Mouse (Mus musculus): ENCODE data around the gene Mrpl43.
A peak's percentile ranks its signal among the peaks of the same experiment; 100 is the strongest.
"Not testable (repeated sequence)": the region's sequence is repeated elsewhere in the genome, so short reads cannot be mapped to it uniquely, and the experiment has no call there.

The Mrpl43 gene

DNA sequence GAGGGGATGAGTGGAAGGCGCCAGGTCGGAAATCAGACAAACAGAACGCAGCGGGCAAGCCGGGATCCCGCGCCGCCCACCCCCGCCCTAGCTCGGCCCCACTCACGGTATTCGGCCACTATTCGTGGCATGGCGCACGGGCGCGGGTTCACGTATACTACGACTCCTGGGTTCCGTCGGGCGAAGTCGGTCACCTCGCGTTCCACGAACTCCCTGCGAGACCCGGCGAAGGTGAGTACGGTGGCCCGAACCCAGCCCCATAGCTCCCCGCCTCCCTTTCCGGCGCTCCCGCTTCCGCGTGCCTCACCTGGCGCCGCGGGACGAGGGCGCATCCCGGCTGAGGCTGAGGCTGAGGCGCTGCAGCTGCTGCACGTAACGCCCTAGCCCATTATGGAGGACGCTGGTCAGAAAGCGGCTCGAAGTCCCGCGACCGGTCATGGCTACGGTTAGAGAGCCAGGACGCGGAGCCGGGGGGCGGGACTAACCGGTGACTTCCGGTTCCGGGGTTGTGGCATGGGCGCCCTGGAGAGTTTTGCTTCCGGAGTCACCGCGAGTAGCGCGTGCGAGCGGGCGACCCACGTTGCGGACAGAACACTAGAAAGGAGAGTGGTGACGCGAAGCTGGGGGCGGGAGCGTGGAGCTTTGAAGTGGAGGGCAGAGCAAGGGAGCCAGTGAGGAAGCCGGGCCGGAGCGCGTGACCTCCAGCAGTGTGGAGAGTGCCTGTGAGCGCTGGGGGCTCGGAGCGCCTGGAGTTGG is at the start of gene Mrpl43:
TSS of gene Mrpl43 (minus strand) at position 486 of the 756 bp plus-strand sequence.
- peak; percentile 94 to 98 for DNase-seq (ENCODE audit: low spot score in 2 of 2)

DNA sequence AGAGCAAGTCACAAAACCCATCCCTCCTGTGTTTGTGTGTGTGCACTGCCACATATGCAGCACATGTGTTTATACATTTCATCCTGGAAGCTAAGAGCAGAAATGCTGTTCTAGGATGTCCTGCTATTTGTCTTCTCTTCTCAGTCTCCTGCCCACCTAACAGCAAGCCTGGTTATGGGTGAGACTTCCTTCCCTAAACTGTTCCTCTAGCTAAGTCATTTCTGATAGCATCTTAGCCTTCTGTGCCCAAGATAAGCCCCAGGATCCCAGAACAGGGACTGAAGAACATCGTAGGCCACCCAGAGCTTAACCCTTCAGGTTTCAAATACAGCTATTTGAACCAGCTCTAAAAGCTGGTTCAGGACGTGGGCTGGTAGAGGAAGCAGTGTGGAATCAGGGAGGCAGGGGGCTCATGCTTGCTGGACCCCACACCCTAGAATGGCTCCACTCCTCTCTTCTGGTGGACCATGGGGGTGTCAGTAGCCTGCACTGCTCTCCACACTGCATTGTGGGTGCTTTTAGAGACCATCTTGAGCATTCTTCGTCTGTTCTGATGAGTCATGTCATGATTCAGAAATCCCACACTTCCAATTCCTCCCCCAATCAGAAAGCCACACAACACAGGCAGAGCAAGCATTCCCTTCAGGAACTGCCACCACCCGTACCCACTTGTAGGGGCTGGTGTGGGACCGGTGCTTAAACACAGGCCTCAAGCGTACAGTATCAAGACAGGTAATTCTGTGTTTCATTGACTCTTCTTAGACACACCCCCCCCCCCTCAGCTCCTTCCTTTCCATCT is 48.8 kb upstream of the Mrpl43 start:
- DNase-seq (ENCODE audit: low spot score in 2 of 2), result no peak

DNA sequence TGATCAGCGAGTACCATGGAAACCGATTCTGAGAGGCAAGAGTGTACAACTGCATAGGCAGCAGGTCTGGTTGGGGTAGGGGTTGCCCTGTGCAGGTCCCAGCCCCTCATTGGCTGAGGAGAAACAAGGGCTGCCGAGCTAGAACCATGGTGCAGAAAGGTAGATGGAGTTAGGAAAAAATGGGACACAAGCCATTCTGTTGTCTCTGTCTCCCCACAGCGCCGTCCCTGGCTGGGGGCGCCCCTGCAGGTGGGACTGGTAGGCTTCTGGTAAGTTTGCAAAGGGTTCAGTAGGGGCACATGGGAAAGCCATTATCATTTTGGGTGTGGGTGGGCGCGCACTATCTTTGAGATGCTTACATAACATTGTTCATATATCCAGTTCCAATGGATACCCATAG is 47.2 kb upstream of the Mrpl43 start:
- no peak for DNase-seq (ENCODE audit: low spot score in 2 of 2)

DNA sequence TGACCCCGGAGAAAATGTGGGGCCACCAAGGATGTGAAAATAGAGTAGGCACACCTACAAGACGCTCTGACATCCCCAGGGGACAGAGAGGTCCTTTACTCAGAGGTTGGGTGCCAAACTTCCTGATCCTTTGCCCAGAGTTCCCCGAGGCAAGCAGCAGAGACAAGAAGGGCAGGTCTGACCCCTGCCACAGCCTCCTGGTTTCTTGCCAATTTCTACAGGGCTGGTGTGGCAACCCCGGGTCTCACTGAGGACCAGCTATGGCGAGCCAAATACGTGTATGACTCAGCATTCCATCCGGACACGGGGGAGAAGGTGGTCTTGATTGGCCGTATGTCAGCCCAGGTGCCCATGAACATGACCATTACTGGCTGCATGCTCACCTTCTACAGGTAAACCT is 43.3 kb upstream of the Mrpl43 start:
- no peak for DNase-seq (ENCODE audit: low spot score in 2 of 2)

DNA sequence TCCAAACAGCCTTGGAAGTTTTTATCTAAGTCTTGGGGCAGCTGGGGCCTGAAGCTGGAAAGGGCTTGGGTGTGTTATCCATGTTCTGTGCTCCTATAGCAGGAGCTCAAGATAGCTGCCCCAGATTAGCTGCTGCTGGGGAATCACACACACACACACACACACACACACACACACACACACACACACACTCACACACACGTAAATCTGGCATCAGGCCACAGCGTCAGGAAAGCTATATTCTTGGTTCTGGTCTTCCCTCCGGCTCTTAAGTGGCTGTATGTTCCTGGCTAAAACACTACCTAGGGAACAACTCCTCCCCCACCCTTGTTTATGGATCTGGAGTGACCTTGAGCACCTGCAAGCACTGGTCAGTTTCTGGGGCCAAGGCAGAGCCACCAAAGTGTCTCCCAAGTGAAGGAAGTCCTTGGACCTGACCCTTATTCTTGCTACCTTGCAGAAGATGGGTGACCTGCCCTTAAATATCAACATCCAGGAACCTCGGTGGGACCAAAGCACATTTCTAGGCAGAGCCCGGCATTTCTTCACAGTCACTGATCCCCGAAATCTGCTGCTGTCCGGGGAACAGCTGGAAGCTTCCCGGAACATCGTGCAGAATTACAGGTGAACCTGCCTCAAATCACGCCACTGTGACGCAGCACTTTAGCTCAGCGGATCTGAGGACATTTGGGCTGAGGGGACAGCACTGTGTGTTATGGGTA is 42.6 kb upstream of the Mrpl43 start:
- no peak for DNase-seq (ENCODE audit: low spot score in 2 of 2)

DNA sequence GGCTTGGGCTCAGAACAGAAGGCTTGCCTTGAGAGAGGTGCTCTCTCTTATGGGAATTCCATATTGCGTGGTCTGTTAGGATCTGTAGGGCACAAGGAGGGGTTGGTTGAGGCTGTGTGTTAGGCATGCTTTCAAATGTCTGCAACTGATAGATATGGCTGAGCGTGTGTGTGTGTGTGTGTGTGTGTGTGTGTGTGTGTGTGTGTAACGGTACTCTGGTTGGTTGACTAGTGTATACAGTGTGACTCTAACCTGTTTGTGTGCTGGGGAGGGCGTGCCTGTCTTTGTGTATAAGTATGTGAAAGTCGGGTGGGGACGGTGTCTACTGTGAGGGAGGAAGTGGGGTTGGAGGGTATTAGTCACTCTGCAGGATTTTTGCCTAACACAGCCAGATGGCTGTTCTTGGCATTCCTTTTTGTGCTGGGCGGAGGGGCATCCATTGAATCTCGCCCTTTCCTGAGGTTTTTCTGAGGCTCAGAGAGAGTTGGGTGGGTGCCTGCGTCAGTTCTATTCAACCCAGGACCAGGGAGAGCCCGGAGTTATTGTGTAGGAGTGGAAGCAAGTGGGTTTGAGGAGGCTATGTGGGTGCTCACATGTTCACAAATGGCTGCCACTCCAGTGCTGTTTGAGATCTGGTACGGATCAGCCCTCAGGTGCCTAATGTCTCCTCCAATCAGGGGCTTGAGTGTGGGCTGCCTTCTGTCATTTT is 41.8 kb upstream of the Mrpl43 start:
- DNase-seq (ENCODE audit: low spot score in 2 of 2), result peak in 1 of 2 experiments; percentile 70

DNA sequence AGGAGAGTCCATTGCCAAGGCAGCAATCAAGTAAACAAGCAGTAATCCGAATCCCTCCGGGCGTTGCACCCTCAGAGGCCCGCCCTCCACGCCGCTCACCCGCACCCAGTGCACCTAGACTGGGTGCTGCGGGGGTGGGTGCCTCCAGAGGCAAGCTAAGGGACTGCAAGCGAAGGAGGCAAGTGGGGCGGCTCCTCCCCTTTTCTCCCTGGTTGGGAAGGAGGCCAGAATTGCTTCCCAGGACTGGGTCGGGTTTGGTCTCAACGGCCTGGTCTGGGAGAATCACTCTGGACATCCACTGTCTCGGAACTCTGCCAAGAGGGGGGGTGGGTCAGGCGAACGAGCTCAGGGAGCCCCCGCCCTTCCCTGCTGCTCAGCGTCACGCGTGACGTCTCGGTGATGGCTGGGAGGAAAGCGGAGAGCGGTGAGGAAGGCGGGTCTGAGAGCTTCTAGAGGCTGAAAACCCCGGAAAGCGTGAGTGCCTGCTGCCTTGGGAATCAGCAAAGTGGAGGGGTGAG is 41.2 kb upstream of the Mrpl43 start, which contains the start of gene Sfxn3:
TSS of gene Sfxn3 (plus strand) at position 87 of the 518 bp plus-strand sequence.
- peak; percentile 95 to 98 for DNase-seq (ENCODE audit: low spot score in 2 of 2)

DNA sequence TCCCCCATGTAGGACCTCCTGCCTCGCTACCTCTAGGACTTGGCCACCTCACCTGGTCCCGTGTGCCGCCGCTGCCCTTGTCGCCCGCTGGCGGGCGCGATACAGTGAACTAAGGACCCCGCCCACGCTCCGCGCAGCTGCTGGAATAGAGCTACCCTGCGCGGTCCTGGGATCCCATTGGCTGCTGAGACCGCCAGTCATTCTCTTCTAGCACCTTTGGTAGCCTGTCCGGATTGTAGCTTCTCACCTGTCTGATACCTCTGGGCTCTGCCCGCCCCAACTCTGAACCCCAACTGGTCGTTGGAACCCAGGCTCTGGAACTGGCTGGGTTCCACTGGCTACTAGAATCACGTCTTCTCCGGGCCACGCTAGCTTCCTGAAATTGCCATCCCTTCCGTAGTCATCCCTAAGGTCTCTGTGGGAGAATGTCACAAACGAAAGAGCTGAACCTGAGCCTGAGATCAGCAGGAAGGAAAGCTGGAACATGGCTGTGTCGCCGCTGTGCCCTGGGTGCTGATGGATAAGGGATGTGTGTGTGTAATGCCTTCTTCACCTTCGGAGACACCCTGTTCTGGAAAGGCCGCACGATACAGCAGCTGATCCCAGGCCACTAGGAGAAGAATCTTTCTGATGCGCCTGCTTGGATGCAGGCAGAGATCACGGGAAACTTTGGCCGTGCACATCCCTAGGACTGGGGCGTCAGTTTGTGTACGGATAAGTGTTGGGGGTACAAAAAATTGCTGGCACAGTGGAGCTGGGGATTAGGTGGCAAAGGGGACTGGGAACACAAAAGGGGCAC is 40.5 kb upstream of the Mrpl43 start:
- DNase-seq (ENCODE audit: low spot score in 2 of 2), result peak; percentile 77 to 82

DNA sequence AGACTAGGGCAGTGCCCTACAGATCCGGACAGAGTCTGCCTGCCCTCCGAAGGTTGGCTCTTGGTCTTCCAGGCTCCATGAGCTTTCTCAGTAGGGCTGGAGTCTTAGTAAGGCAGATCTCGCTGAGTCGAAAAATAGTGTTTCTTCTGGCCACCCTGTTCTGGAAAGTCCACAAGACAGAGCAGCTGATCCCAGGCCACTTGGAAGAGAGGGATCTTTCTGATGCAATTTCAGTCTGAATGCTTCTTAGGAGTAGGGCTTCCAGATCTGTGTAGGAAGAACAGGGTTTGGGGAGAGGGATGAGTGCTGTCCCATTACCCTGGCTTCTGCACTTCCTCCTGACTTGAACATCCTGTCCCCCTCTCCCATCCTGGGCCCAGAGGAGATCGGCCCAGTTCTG is 39.4 kb upstream of the Mrpl43 start, which contains the start of gene Pdzd7:
TSS of gene Pdzd7 (minus strand) at position 67 of the 400 bp plus-strand sequence.
- DNase-seq (ENCODE audit: low spot score in 2 of 2), result no peak

DNA sequence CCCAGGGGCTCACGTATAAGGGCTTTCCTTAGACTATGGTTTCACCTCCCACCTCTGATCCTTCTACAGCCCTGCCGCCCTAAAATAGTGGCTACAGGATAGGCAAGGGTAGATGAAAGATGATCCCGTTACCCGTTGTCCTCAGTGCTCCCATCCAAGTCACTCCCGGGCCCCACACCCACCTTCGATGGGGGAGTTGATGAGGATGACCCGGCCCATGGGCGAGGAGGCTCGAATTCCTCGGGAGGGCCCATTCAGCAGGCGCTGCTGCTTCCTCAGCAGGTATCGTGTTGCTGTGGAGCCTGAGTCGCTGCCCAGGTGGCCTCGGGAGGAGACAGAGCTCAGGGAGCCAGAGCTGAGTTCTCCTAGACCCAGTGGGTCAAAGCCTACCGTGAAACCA is 39.0 kb upstream of the Mrpl43 start:
- no peak for DNase-seq (ENCODE audit: low spot score in 2 of 2)

DNA sequence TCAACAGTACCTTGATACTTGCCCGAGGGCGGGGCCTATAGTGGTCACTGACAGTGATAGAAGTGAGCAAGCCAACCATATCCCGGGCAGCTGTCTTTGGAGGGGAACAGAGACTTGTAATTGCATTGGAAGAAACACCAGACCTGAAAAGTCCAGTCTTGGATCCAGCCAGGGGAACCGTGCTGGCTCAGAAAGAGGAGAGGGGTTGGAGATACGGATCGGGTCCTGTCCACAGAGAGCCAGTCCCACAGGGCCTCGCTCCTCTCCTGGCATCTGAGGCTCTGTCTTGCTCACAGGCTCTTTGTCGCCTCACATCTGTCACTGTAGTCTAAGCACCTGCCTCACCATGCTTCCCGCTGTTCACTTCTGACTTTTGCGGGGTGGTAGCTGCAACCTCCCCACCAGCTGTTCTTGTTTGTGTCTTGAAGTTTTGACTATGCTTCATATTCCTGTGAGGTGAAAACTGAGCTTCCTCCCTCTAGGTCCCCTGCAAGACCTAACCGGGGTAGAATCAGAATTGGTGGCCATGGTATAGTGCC is 38.2 kb upstream of the Mrpl43 start:
- no peak for DNase-seq (ENCODE audit: low spot score in 2 of 2)

DNA sequence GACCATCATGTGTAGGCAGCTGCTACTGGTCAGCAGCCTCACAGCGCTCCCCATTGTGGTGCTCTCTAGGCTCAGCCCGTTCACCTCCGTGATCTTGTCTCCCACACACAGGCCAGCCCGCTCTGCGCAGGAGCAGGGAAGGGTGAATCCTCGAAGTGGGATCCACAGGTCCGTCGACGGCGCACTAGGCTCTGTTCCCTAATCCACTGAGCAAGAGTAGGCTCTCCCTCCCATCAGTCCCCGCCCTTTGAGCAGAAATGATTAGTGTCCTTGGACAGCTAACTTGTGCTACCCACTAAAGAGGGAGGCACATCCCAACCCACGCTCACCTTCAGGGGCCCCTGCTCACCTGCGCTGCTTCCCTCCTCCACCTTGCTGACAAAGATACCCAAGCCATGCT is 34.0 kb upstream of the Mrpl43 start:
- DNase-seq (ENCODE audit: low spot score in 2 of 2), result no peak

DNA sequence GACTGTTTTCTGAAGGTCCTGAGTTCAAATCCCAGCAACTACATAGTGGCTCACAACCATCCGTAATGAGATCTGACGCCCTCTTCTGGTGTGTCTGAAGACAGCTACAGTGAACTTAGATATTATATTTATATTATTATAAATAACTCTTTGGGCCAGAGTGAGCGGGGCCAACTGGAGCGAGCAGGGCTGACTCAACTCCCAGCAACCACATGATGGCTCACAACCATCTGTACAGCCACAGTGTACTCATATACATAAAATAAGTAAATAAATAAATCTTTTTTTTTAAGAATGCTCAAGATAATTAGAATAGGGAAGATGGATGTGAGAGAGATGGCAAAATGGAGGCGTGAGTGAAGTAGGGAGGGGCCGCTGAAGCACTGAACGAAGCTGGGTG is 32.0 kb upstream of the Mrpl43 start:
- not testable (repeated sequence) for DNase-seq (ENCODE audit: low spot score in 2 of 2)

DNA sequence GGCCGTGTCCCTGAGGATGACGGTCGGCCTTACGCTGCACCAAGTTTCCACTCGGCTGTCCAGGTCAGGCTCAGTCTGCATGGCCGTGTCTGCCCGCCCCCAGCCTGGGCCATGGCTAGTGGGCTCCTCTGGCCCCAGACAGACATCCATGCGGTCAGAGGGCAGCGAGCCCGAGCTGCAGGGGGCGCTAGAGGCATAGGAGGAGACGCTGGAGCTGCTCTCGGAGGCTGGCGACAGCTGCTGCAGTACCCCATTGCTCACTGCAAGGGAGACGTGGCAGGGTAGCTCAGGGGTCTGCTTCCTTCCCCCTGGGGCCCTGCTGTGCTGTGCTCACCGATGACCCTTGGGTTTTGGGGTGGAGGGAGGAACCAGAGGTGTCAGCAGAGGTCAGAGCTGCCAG is 30.6 kb upstream of the Mrpl43 start:
- no peak for DNase-seq (ENCODE audit: low spot score in 2 of 2)

DNA sequence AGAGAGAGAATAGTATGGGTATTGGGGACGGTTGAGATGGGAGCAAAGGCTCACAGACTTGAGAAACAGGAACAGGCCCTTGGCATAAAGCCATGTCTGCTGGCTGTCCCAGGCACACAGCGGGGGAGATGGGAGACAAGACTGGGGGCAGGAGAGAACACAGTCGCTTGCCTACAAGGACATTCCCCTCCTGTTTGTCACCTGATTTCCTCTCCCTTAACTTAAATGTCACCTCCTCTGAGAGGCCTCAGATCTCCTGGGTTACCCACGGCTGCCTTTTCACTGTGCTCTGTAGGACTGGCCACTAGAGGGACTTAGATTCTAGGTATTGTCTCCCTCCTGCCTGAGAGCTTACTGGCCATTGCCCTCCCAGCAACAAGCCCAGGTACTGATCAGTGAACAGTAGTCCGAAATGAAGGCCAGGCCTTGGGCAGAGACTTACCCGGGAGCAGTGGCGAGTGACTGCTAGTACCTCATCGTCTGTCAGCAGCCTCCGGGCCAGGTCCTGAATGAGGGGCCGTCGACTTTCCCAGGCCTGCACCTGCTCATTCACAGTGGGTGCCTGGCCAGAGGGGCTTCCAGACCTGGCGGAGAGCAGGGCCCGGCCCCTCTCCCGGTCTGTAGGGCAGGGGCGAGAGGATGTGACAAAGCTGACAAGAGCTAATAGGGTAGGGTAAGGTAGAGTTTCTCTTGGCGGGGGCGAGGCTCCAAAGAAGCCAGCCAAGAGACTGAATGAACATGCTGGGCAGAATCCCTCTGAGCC is 26.5 kb upstream of the Mrpl43 start:
- DNase-seq (ENCODE audit: low spot score in 2 of 2), result no peak

DNA sequence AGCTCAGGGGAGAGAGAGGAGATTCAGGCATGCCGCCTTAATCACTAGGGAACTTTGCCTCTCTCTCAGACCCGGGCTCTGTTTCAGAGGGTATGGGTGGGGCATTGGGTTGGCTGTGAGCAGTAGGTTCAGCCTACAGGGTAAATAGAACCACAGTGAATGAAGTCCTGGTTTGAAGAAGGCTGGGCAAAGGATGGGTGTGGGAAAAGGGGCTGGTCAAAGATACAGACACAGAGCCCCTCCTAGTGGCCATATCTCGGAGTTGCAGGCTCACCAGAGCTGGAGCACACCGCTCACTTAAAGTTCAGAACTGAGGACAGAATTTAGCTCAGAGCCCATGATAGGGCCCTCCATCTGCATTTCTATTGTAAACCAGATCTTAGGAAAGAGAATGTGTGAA is 25.5 kb upstream of the Mrpl43 start:
- DNase-seq (ENCODE audit: low spot score in 2 of 2), result peak; percentile 72 to 83

DNA sequence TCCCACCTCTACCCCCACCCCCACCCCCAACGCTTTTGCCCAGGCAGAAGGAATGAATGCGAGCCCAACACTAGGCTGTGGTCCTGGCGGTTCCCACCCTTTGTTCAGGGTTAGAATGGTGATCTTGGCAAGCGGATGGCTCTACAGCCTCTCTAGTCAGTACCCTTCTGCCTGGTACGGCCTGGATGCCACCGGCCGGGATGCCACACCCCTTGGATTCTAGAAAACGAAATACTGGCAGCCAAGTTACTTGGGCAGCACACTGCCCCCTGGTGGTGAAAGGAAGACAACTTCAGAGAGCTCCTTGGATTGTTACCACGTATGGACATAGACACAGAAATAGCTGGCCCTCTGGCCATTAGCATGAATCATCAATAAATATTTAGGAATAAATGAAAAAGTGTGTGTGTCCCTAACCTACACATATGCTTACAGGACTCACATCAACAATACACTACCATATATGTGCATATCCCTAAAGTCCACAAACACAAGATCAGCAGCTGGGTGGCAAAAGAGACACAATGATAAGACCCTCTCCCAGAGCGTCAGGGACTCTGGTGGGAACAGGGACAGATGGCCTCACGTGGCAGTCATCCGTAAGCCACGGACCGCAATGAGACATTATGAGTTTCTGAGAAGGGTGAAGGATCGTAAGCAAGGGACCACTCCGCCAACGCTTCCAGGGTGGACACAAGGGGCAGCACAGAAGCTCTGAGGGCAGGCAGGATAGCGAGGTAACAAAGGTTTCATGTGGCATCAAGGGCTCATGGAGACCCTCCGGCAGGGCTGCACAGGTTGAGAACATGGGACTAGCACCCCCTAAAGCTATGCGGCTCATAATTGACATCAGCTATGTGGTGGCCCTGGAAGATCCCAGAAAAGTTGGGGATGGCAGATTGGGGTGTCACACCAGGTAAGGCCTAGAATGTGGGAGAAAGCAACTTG is 24.8 kb upstream of the Mrpl43 start:
- DNase-seq (ENCODE audit: low spot score in 2 of 2), result peak; percentile 64 to 79

DNA sequence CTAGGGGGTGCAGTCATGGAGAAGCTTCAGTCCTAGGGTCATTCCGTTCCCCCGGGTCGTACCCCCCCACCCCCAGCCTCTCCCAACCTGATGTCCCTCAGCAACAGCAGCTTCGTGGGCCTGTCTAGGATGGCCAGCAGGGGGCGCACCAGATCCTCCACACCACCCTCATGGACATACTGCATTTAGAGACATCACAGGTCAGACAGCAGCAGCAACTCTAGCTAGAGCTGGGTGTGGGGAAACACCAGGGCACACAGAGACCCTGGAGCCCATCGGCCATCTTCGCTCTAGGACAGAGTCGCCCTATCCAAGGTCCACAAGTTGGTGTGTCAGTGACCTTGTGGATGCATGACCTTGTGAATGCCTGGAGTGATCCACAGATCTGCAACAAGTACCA is 23.9 kb upstream of the Mrpl43 start:
- DNase-seq (ENCODE audit: low spot score in 2 of 2), result no peak
